Mouse (Mus musculus) right cerebral cortex, adult 18-20 months (tissue): Measurements from ENCODE around the gene Rab21.

Source experiments
- DNase-seq: peaks from one replicate; pipeline ENCODE4 v3.0.0; 2022; ENCODE audit warnings: mixed read lengths

Rab21 gene

GRCm38 (mm10) chr10:115315473-115316171 lies at the start of gene Rab21:
Rab21 (minus strand) TSS chr10:115315594.
- peak; percentile 97 for DNase-seq

DNA sequence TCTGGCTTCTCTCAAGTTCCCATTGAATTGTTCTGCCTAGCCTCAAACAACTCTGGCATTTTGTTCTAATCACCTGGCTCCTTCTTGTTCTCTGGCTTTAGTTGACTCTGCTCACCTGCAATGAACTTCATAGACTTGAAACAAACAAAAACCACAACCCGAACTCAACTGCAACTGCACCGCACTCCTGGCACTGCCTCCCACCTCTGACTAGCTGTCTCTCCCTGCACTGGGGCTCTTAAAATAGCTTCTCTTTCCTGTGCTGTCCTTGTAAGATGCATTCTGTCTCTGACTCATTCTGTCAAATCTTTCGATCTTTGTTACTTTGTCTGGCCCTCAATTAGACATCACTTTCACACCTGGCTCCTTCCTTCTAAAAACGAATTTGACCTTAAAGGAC lies 47.8 kb upstream of the Rab21 start:
- no peak for DNase-seq

DNA sequence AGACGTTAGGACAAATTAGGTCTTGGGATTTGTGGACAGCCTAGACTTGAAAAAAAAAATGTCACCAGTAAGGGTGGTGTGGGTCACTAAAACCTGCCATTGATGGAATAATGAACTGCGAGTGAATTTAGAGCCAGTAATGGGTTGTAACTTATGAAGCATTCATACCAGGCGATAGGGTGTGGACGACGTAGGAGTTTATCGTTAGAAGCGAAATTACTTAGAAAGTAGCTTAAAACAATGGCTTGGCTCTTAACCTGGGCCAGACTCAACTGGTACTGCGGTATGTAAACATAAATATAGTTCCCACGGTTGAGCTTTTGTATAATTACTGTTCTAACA lies 47.2 kb upstream of the Rab21 start:
- no peak for DNase-seq

DNA sequence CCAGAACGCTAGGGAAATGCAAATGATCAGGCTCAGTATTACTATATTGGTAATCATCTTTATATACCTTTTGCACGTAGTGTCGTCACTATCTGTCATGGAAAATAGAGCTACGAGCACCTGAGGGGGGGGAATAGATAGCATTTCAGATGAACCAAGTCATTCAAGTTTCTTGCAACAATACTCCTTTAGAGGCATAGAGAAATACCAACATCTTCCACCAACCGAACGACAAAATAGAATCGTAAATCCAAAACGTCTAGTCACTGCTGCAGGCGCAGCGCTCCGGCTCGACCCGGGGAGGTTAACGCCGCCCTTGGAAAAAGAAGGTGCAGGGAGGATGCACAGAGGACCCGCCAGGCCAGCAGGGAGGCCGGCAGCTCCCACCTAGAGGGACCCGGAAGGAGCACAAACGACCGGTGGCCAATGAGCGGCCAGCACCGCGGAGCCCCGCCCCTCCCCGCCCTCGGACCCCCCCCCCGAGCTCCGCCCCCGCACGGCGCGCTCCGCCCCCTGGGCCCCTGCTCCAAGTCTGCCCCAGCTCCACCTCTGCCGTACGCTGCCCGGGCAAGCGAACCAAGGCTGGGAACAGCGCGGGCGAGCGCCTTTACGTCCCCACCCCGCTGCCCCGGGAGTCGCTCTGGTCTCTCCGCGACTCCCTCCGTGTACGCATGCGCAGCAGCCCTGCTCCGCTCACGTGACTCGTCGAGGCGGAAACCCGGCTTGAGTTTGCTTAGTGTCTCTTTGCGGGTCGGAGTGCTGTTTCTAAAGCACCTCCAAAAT lies 46.6 kb upstream of the Rab21 start, which contains the start of gene Tmem19:
Tmem19 (minus strand) TSS at position 662 of the 783 bp plus-strand sequence.
- peak; percentile 97 for DNase-seq

DNA sequence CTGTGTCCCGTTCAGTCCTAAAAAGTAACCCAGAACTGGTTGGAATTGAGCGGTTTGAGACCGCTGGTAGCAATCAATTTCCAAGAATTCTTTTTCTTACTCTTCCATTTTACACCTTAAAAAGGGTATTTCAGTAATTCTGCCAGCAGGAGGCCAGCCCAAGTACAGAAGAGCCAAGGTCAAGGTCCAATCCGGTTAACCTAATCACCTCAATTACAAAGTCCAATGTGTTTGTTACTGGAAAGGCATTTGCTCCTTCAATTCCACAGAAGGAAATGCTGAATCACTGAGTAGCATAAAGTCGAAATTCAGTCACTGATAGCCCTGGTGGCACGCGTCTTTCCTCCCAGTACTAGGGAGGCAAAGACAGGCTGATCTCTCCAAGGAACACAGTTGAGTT lies 43.7 kb upstream of the Rab21 start:
- DNase-seq, result no peak

DNA sequence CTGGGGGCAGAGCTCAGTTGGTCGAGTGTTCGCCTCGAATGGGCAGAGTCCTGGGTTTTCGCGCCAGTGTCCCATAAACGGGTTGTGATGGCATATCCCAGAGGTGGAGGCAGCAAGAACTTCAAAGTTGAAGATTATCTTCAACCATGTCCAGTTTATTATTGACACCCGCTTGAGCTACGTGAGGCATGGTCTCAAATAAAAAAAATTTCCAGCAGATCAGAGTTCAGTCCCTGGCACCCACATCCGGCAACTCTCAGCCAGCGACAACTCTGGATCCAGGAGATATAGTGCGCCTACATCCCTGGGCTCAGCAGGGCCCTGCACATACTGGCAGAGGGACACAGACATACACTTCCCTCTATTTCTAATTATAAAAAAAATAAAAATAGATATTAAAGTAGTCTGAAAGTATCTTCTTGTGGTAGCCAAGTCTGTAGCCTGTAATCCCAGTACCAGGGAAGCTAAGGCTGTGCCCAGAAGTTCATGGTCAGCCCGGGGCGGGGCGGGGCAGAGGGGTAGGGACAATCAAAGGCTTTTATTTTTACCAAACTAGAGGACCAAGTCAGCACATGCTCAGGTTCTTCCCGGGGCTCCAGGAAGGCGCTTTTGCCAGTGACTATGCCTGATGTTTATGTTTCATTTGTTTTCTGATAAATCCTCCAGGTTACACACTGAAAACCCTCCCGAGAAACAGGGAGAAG lies 43.0 kb upstream of the Rab21 start:
- DNase-seq, result no peak

DNA sequence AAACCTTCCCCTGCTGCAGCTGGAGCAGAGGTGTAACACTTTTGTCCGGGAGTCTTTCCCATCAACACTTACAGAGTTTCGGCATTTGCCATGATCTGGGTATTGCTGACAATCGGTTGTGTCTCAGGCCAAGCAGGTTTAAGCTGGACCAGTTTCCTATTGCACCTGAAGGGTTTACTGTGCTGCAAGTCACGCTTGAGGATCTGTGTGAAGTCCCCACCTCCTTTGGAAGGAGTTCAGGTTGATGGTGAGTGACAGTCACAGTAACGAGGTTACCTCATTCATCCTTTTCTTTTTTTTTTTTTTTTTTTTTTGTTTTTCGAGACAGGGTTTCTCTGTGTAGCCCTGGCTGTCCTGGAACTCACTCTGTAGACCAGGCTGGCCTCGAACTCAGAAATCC lies 40.7 kb upstream of the Rab21 start:
- DNase-seq, result no peak

DNA sequence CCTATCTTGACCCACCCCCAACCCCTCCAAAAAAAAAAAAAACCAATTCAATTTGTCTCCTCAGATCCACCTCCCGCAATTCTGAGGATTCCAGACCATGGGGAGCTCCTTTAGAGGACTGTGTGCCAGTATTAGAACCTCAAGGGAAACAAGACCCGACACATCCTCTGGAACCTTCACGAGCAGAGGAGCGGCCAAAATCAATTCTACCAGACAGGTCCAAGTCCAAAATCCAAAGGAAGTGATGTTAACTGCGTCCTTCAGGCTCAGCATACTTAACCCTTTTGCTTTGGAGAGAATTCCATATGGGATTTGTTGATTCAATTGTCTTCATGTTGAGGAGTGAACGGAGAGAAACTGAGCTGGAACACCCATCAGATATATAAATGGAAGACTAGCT lies 39.6 kb upstream of the Rab21 start:
- DNase-seq, result no peak

- no peak for DNase-seq
These were observed 39.2 kb upstream of the Rab21 start for GRCm38 (mm10) chr10:115354553-115354952.

DNA sequence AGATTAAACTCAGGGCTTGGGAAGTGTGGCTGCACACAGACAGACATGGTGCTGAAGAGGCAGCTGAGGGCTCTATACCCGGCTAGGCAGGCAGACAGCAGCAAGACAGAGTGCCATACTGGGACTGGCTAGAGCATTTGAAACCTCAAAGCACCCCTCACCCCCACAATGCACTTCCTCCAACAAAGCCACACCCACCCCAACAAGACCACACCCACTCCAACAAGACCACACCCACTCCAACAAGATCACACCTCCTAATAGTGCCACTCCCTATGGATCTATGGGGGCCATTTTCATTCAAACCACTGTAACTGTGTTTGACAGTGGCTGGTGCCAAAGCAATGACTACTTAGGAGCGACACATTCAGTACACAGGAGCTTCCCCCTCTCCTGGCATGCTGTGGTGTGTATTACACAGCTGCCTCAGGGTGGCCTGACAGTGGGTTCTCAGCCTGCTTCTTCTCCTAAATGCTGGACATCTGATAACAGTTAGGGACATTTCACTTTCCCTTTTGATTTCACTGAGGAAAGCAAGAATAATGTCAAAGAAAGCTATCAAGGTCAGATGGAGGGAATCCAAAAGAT lies 35.5 kb upstream of the Rab21 start:
- no peak for DNase-seq

- no peak for DNase-seq
These were observed 34.1 kb upstream of the Rab21 start for GRCm38 (mm10) chr10:115349509-115349908.

DNA sequence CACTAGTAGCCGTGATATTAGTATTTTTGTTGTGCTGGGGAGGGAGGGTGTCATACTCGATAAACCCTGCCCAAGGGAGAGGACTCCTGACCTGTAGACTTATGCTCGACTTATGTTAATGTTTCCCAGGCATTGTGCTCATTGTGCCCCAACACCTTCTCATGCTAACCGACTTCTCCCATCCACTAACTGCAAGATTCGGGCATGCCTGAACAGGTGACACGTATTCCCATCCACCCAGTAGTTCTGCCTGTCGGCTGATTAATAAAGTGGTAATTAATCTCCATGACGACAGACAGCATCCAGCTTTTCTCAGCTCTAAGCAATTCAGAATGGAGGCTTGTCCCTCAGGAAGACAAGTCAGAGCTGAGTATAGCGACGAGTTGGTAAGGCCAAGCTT lies 33.6 kb upstream of the Rab21 start:
- no peak for DNase-seq

- DNase-seq, result no peak
These were observed 32.7 kb upstream of the Rab21 start for GRCm38 (mm10) chr10:115348131-115348530.

GRCm38 (mm10) chr10:115346444-115346843 lies 31.1 kb upstream of the Rab21 start:
- DNase-seq, result no peak

- no peak for DNase-seq
These were observed 27.5 kb upstream of the Rab21 start for GRCm38 (mm10) chr10:115342771-115343425.

DNA sequence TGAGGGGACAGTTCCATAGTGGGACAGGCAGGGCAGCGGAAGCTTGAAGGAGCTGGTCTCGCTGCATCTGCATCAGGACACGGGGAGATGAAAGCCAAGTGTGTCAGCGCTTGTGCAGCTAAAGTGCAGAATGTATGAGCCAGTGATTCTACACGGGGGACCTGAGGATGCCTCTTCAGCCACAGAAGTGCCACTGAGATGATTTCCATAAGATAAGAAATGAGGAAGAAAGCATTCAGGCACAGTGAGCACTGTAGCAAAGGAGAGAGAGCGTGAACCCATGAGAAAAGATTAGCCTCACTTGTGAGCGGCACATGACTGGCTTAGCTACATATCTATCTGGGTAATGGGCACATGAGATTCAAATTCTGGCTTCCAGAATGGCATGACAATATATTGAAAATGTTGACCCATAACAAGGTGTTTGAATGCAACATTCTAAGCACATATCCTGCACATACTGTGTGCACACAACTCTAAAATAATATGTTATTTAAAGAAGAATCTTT lies 24.5 kb upstream of the Rab21 start:
- no peak for DNase-seq

GRCm38 (mm10) chr10:115336901-115337300 lies 21.5 kb upstream of the Rab21 start:
- DNase-seq, result no peak

DNA sequence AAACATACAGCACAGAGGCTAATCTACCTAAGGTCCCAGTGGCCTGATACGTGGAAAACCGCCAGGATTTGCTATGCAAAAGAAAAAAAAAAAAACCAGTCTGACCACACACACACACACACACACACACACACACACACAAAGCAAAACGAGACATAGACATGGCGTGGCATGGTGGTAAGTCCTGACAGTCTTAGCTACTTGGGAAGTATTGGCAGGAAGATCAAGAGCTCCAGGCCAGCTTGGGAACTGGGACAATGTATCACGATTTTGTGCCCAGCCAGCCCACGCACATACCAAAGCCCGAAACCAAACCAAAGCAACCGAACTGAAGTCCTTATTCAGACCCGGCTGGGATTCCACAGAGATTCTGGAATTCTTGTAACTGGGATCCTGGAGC lies 18.1 kb upstream of the Rab21 start:
- DNase-seq, result no peak

DNA sequence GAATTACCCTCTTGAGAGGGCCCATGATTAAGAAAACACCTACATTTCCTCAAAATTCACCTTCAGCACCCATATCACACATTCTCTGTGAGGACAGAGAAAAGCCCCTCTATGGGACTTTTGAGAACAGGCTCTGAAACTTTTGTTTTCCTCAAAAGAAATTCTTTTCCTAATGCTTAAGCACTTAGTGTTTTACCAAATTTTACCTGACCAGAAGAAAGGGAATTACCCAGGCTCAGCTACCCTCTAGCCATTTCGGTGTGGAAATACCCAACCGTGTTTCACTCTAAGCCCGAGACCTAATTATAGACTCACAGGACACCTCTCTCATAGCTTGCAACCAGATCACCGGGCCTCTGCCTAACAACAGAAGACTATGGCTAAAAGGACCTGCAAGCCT lies 17.6 kb upstream of the Rab21 start:
- DNase-seq, result no peak

DNA sequence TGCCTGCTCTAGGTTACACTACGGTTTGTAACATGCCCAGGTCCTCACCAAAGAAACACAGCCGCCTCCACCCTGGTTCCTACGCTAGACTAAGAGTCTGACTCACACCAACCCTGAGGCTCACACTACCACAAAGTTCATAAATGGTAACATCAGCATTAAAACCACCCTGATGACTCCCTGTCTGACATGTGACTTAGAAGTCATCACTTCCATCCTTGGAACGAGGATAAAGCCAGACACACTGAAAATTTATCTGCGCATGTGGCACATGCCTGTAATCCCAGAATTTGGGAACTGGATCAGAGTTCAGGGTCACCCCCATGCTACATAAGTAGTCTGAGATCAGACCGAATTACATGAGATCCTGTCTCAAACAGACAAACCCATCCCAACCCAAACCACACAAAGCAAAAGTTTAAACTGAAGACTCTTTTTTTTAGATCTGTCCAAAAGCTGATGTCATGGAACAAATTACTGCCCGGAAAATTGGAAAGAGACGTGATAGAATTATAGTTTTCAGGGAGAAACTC lies 17.1 kb upstream of the Rab21 start:
- DNase-seq, result no peak

- no peak for DNase-seq
These were observed 13.7 kb upstream of the Rab21 start for GRCm38 (mm10) chr10:115329010-115329530.

DNA sequence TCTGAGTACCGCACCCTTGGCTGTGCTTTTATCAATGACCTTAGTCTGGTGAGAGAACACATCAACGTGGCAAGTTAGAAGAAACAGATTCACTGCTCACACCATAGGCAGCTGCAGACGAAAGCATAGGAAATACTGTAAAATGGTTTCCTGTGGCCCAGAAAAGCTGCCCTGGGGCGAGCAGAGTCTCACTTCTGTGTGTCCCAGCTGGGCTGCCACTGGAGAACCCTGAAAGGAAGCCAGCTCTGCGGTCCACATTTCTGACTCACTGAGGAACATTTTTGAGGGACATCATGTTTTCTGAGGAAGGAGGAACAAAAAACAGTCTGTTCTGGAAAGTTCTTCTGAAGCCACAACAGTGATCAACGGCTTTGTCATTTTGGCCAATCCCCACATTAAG lies 13.1 kb upstream of the Rab21 start:
- no peak for DNase-seq
